Mouse (Mus musculus) heart, embryonic 12.5 days (tissue): ENCODE results near the gene Socs1. TPM values are rescaled to one million over a fixed set of nuclear protein-coding genes. Genes with fewer than 3 reads are reported as not detected.
A peak's percentile ranks its signal among the peaks of the same experiment; 100 is the strongest.

Experiments used
- ATAC-seq: fragments of 200-750 bp; cut with Nextera tagmentation; 2 replicates; pipeline ENCODE4 v1.8.0; 2017; ENCODE audit warnings: moderate TSS enrichment, moderate library complexity; ENCODE audit not compliant: insufficient number of reproducible peaks, low FRiP score
- H3K27ac ChIP-seq: fragments of 300-500 bp; sonication (generic); 2 replicates; pipeline ENCODE4 v1.5.1; 2016; ENCODE audit warnings: mild to moderate bottlenecking, moderate library complexity; ENCODE audit not compliant: poor library complexity, severe bottlenecking
- H3K27me3 ChIP-seq: fragments of 300-500 bp; sonication (generic); replicated peaks from 2 replicates; pipeline ENCODE4 v1.6.1; 2016; ENCODE audit warnings: mild to moderate bottlenecking, moderate library complexity
- H3K36me3 ChIP-seq: fragments of 300-500 bp; sonication (generic); 2 replicates; pipeline ENCODE4 v1.6.1; 2016; ENCODE audit warnings: mild to moderate bottlenecking, moderate library complexity
- H3K4me1 ChIP-seq: fragments of 300-500 bp; sonication (generic); replicated peaks from 2 replicates; pipeline ENCODE4 v1.6.1; 2016; ENCODE audit warnings: mild to moderate bottlenecking
- H3K4me2 ChIP-seq: fragments of 300-500 bp; sonication (generic); 2 replicates; pipeline ENCODE4 v1.6.1; 2016; ENCODE audit warnings: mild to moderate bottlenecking, moderate library complexity
- H3K4me3 ChIP-seq: fragments of 300-500 bp; sonication (generic); 2 replicates; pipeline ENCODE4 v1.5.1; 2016; ENCODE audit warnings: mild to moderate bottlenecking
- H3K9ac ChIP-seq: fragments of 300-500 bp; sonication (generic); 2 replicates; pipeline ENCODE4 v1.6.1; 2016; ENCODE audit warnings: mild to moderate bottlenecking, moderate library complexity
- H3K9me3 ChIP-seq: fragments of 300-500 bp; sonication (generic); replicated peaks from 2 replicates; pipeline ENCODE4 v1.6.1; 2016; ENCODE audit warnings: mild to moderate bottlenecking, moderate library complexity
- WGBS: fragments of 180-500 bp; shearing (Covaris S2); methylation state at CpG from one replicate; pipeline ENCODE4 v1.1.7; 2016; 5-methylcytosine and 5-hydroxymethylcytosine counted together
- polyA plus RNA-seq: library from polyadenylated mRNA; unstranded; fragments of >200 nt; fragmentation: Nextera tagmentation; extraction: Ambion mirVana; gene quantifications from 2 replicates; pipeline ENCODE4 v1.2.1, GENCODE M21; 2016

The Socs1 gene
- polyA plus RNA-seq, 1 experiment from 2014 or later = 6.2 TPM

DNA sequence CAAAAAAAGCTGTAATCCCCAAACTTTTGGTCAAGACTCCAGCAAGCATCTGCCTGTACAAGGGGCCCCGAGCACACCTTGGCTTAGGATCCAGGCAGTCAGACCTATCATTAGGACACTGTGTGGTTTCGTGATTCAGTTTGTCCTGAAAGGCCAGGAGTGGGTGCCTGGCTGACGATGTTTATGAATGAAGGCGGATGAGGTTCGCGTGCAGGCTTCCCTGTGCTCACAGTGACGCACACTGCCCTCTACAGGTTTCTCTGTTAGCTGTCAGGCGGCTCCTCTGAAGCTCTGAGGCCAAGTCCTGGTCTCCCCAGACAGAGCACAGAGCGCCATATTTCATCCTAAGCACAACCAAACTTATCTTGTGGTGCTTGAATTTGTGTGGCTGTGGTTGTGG is 952 bp upstream of the Socs1 start:
- peak; percentile 23; the same call in 1 of the 2 replicates for ATAC-seq
- peak overlapping the region; percentile 83 for H3K4me2 ChIP-seq
- peak overlapping the region; percentile 64 for H3K4me3 ChIP-seq
- 0 out of 2 replicates have a peak, but pooled peaks cover 3% of the 10 kb centered on the region for H3K36me3 ChIP-seq
- H3K9me3 ChIP-seq = no peaks in the 10 kb centered on the region
- H3K4me1 ChIP-seq = peaks cover 44% of the 10 kb centered on the region
- peaks cover 27% of the 10 kb centered on the region for H3K27me3 ChIP-seq
- H3K27ac ChIP-seq = peak overlapping the region; percentile 94
- H3K9ac ChIP-seq = peak overlapping the region; percentile 81
- WGBS = 2% methylated on average over 9 of the region's 9 CpGs

DNA sequence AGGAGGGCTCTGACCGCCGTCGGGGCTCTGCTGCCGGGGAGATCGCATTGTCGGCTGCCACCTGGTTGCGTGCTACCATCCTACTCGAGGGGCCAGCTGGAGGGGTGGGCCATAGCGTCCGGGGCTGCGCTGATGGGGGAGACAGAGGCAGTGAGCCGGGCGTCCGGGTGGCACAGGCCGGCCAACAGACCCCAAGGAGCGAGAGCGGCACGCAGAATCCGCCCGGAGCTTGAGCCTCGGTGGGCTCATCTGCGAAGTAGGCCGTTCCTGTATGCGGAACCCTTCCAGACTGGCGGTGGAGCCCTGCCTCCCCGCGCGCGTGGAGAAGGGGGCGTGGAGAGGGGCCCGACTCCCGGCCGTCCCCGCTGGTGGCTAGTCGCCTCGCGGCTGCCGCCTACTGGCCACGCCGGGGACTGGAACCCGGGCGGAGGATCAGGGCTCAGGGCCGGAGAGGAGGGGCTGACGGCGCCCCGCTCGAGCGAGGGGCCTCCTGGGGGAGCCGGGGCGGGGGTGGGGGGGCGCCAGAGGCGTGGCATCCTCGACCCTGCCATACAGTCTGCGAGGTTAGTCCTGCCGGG is 454 bp downstream of the Socs1 start:
- ATAC-seq = peak; percentile 75
- peak overlapping the region; percentile 83 for H3K4me2 ChIP-seq
- peak overlapping the region; percentile 81 for H3K9ac ChIP-seq
- peak overlapping the region; percentile 94 for H3K27ac ChIP-seq
- peaks cover 54% of the 10 kb centered on the region for H3K4me1 ChIP-seq
- peak overlapping the region; percentile 64 for H3K4me3 ChIP-seq
- WGBS = 0% methylated on average over 40 of the region's 55 CpGs
- no peaks in the 10 kb centered on the region for H3K9me3 ChIP-seq
- 0 out of 2 replicates have a peak, but pooled peaks cover 3% of the 10 kb centered on the region for H3K36me3 ChIP-seq
- H3K27me3 ChIP-seq = peaks cover 16% of the 10 kb centered on the region; the same call in 1 of the 2 replicates

DNA sequence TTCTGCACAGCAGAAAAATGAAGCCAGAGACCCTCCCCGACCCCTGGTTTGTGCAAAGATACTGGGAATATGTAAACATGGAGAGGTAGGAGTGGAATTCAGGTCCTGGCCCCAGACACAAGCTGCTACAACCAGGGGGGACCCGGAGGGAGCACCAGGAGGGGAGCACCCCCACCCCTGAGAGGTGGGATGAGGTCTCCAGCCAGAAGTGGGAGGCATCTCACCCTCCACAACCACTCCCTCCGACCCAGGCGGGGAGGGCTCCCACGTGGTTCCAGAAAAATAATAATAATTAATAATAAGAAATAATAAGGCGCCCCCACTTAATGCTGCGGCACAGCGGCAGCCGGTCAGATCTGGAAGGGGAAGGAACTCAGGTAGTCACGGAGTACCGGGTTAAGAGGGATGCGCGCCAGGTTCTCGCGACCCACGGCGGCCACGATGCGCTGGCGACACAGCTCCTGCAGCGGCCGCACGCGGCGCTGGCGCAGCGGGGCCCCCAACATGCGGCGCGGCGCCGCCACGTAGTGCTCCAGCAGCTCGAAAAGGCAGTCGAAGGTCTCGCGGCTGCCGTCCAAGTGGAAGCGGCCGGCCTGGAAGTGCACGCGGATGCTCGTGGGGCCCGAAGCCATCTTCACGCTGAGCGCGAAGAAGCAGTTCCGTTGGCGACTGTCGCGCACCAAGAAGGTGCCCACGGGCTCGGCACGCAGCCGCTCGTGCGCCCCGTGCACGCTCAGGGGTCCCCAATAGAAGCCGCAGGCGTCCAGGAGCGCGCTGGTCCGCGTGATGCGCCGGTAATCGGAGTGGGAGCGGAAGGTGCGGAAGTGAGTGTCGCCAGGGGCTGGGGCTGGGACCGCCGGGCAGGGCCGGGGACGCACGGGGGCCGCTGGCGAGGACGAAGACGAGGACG is 1.2 kb downstream of the Socs1 start:
- ATAC-seq = peak; percentile 26
- peak overlapping the region; percentile 81 for H3K9ac ChIP-seq
- H3K4me1 ChIP-seq = peaks cover 54% of the 10 kb centered on the region
- H3K4me3 ChIP-seq = peak overlapping the region; percentile 64
- peak overlapping the region; percentile 94 for H3K27ac ChIP-seq
- peak overlapping the region; percentile 83 for H3K4me2 ChIP-seq
- no peaks in the 10 kb centered on the region for H3K9me3 ChIP-seq
- 0 out of 2 replicates have a peak, but pooled peaks cover 10% of the 10 kb centered on the region for H3K27me3 ChIP-seq
- 0 out of 2 replicates have a peak, but pooled peaks cover 3% of the 10 kb centered on the region for H3K36me3 ChIP-seq
- 2% methylated on average over 81 of the region's 81 CpGs for WGBS

DNA sequence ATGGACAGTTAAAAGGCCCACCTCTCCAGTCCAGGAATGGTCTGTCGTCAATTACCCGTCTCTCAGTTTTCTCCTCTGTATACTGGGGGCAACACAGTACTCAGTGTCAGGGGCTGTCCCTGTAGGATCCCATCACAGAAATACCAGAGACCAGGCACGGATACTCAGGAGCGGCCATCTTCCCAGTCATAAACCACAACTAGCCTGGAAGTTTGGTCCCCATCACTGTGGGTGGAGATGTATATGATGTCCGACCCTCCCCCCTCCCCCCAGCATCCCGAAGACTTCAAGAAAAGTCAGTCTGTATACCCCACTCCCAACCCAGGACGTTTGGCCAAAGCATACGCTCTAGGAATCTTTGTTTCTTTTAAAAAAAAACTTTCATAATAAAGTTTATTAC is 1.9 kb downstream of the Socs1 start:
- WGBS = 64% methylated on average over 8 of the region's 8 CpGs
- Histone ChIP-seq H3K27me3 (0 out of 2 replicates have a peak, but pooled peaks cover 3% of the 10 kb centered on the region), H3K4me3 (peak overlapping the region; percentile 64), H3K4me1 (peaks cover 54% of the 10 kb centered on the region), H3K27ac (peak overlapping the region; percentile 88; the same call in 1 of the 2 replicates), H3K4me2 (peak overlapping the region; percentile 83), H3K9me3 (no peaks in the 10 kb centered on the region), H3K36me3 (0 out of 2 replicates have a peak, but pooled peaks cover 3% of the 10 kb centered on the region), H3K9ac (peak overlapping the region; percentile 69; the same call in 1 of the 2 replicates)
- ATAC-seq = no peak

DNA sequence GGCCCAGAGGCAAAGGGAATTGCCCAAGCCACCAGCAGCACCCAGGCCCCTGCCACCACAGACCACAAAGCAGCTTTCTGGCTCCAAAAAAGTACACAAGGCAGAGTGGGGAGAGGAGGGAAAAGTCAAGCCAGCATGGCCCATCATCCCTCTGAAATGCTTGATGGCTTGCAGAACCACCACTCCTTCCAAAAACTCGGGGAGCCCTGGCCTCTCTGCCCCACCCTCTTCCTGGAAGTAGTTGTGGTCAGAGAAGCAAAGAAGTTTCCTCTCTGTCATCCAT is 2.2 kb downstream of the Socs1 start:
- Histone ChIP-seq H3K27ac (peak overlapping the region; percentile 88), H3K9me3 (no peaks in the 10 kb centered on the region), H3K36me3 (0 out of 2 replicates have a peak, but pooled peaks cover 3% of the 10 kb centered on the region), H3K4me3 (peak overlapping the region; percentile 64), H3K4me1 (peaks cover 56% of the 10 kb centered on the region), H3K9ac (peak overlapping the region; percentile 69; the same call in 1 of the 2 replicates), H3K4me2 (peak overlapping the region; percentile 83), H3K27me3 (no peaks in the 10 kb centered on the region)
- ATAC-seq = no peak
- whole genome bisulfite sequencing = 28% methylated on average over 1 of the region's 1 CpGs

DNA sequence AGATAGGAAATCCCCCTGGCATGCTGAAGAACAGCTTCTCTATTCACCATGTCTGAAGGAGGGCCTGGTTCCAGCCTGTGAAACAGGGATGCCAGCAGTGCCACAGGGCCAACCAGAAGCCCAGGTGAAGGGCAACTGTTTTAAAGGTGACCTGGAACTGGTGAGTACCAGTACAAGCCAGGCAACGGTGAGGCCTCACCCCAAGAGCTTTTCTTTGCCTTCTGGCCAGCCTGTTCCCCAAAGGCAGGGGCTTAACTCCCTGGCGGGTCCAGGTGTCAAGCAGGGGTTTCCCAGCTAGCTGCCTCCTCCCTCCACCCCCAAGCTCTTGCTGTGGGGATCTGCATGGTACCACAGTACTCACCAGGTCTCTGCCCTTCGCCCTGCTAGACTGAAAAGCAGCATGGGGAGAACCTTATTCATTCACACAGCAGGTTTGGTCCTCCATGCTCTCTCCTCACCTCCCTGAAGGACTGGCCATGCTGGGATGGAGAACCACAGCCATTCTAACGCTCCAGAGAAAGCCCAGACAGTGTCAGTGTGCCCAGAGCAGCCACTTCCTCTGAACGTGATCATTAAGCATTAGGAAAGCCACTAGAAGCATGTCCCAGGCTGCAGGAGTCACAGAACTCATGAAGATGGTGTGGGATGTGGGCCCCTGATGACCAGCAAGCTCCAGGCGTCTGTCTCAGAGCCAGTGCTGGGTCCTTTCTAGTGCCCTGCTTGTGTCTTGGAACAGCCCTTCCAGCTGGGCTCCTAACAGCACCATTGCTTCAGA is 2.8 kb downstream of the Socs1 start:
- ATAC-seq = no peak
- WGBS = 51% methylated on average over 6 of the region's 6 CpGs
- Histone ChIP-seq H3K4me2 (peak overlapping the region; percentile 83), H3K27me3 (no peaks in the 10 kb centered on the region), H3K36me3 (0 out of 2 replicates have a peak, but pooled peaks cover 3% of the 10 kb centered on the region), H3K27ac (peak overlapping the region; percentile 88), H3K9ac (peak overlapping the region; percentile 69), H3K4me1 (peaks cover 62% of the 10 kb centered on the region), H3K4me3 (peak overlapping the region; percentile 64), H3K9me3 (no peaks in the 10 kb centered on the region)

DNA sequence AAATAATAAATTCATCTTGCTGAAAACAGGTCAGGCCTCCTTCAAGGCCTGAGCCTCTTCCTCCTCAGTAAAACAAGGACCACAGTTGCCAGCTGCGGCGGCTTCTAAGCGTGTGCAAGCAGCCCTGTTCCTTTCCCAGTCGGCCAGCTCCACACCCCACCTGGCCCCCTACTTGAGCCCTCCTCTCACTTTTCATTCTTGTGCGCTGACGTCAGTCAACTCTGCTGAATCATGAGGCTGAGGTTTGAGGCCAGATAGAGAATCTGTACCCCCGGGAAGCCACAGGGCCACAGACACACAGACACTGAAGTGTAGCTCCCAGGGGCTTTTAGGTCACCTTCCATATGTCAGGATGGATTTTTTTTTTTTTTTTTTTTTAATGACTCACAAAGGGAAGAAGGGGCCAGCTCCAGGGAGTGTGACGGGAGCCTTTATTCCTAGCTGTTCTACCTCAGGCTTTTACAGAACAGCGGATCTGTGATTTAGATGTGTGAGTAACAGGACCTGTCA is 3.4 kb downstream of the Socs1 start:
- 0 out of 2 replicates have a peak, but pooled peaks cover 3% of the 10 kb centered on the region for H3K36me3 ChIP-seq
- no peaks in the 10 kb centered on the region for H3K9me3 ChIP-seq
- H3K27ac ChIP-seq = peak overlapping the region; percentile 88
- H3K27me3 ChIP-seq = no peaks in the 10 kb centered on the region
- peaks cover 62% of the 10 kb centered on the region for H3K4me1 ChIP-seq
- peak overlapping the region; percentile 64; the same call in 1 of the 2 replicates for H3K4me3 ChIP-seq
- H3K4me2 ChIP-seq = peak overlapping the region; percentile 83
- H3K9ac ChIP-seq = peak overlapping the region; percentile 69; the same call in 1 of the 2 replicates
- WGBS = 22% methylated on average over 9 of the region's 9 CpGs
- ATAC-seq = no peak

DNA sequence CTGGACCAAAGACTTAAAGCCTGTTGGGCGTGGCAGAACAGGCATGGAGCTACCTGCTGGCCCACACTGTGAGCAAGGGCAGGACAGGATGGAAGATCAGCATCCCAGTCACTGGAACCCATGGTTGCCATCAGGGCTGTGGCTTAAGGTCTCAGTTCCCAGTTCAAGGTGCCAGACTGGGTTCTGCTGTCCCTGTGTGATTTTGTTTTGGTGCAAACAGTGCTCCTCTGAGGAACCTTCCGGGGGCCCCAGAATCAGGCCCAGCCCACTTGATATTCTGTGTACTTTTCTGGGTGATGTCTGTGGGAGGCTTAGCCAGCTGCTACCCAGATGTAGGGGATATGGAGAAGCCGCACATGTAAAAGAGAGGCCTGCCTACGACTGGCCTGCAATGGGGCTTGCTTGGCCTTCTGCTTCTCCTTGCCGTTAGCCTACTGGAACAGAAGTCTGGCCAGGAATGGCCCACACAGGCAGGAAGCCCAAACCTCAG is 4.7 kb downstream of the Socs1 start:
- no peak overlapping the region for H3K9ac ChIP-seq
- H3K4me2 ChIP-seq = no peak overlapping the region
- 0 out of 2 replicates have a peak, but pooled peaks cover 3% of the 10 kb centered on the region for H3K36me3 ChIP-seq
- no peaks in the 10 kb centered on the region for H3K9me3 ChIP-seq
- 76% methylated on average over 5 of the region's 5 CpGs for WGBS
- H3K27ac ChIP-seq = peak overlapping the region; percentile 88; the same call in 1 of the 2 replicates
- no peak overlapping the region for H3K4me3 ChIP-seq
- ATAC-seq = no peak
- peaks cover 61% of the 10 kb centered on the region for H3K4me1 ChIP-seq
- H3K27me3 ChIP-seq = no peaks in the 10 kb centered on the region

DNA sequence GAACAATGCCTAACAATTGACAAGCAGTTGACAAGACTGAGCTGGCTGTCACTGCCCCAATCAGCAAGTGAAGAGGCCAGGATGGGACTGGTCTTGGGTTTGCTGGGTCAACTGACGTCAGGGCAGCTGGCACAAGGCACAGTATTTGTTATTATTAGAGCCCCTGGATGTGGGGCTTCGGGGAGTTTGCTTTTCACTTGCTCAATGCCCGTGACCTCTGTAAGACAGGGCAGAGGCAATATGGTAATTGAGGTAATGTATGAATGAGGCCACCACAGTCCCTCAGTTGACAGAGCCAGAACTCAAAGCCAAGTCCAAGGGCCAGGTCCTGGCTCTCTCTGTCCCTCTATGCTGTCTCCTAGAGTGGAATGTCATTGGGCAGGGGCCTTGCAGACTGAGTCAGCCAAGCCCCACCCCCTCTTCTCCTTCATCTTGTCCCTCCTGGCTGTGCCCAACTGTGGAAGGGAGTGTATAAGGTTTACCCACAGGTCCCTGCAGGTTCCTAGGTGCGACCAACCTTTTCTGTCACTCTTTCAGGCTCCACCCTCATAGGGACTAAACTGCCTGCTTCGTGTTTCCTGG is 7.7 kb downstream of the Socs1 start:
- Histone ChIP-seq H3K27ac (peak overlapping the region; percentile 54), H3K9ac (no peak overlapping the region), H3K9me3 (no peaks in the 10 kb centered on the region), H3K36me3 (0 out of 2 replicates have a peak, but pooled peaks cover under 1% of the 10 kb centered on the region), H3K4me1 (peaks cover 47% of the 10 kb centered on the region), H3K4me3 (no peak overlapping the region), H3K4me2 (no peak overlapping the region), H3K27me3 (no peaks in the 10 kb centered on the region; the same call in 1 of the 2 replicates)
- no peak; the same call in 1 of the 2 replicates for ATAC-seq
- WGBS = 58% methylated on average over 5 of the region's 5 CpGs

DNA sequence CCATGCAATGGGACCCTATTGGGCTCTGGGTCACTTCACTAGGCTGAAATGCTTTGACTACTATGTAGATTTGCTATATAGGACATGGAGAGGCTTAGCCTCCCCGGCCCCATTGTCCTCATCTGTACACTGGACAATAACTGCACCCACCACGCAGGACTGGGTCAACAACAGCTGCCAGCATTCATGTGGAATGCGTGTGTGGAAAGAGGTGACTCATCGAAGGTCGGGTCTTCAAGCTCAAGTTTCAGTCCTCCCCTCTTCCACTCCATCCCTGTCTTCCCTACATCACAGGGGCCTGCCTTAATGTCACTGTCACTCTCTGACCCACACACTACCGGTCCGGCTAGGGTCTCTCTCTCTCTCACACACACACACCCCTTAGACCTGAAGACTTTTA is 9.0 kb downstream of the Socs1 start:
- Histone ChIP-seq H3K4me1 (peaks cover 35% of the 10 kb centered on the region), H3K9ac (no peak overlapping the region), H3K27ac (no peak overlapping the region), H3K4me2 (no peak overlapping the region), H3K36me3 (no peaks in the 10 kb centered on the region), H3K27me3 (no peaks in the 10 kb centered on the region; the same call in 1 of the 2 replicates), H3K9me3 (no peaks in the 10 kb centered on the region), H3K4me3 (no peak overlapping the region)
- ATAC-seq = 0 out of 2 replicates have a peak, but pooled peaks have one; percentile 41
- 33% methylated on average over 7 of the region's 7 CpGs for WGBS
